Mouse (Mus musculus): ENCODE measurements around the gene Ghrhr.

GRCm38 (mm10) chr6:55376076-55376475 lies at the start of gene Ghrhr:
- TF ChIP-seq POLR2A (IDR thresholded peaks at IDR 0.05; ENCODE audit: low read depth, low read length): no peak
- TF ChIP-seq CTCF (IDR thresholded peaks at IDR 0.05; ENCODE audit: borderline replicate concordance, insufficient read depth, low read length): no peak

All from embryonic fibroblast, embryonic 13.5 days (primary cell).